Comparison of ENCODE assay signal across 21 mouse cellular contexts in genomic region chr9:118387631-118388030, GRCm38 (mm10).
DNase-seq lines count a peak whose midpoint lies in the region; ATAC-seq lines count a peak whose summit lies in the region.
"Had no signal": no experiment of that assay in that cellular context is flagged by ENCODE, and none has a peak within 500 bp of the region (broad histone marks: within the 10 kb centered on the region; RNA-seq: fewer than 3 reads in every experiment).

No protein-coding gene starts in this region.

- peak; percentile 16 for ATAC-seq in CD4-positive, CD25-positive, alpha-beta regulatory T cell, adult 4 months
- ATAC-seq: forebrain, embryonic 13.5 days; forebrain, embryonic 16.5 days had no signal

- peak; percentile 69 for DNase-seq in naive thymus-derived CD4-positive, alpha-beta T cell, adult 2 months (ENCODE audit: low read depth)
- peak; percentile 61 for DNase-seq in thymus, postnatal 0 days (ENCODE audit: low spot score)
- peak; percentile 19 to 33 for DNase-seq in thymus, postnatal 36 days
- no peak for DNase-seq in urinary bladder, postnatal 36 days (ENCODE audit: low spot score in 2 of 2)
- DNase-seq in kidney, postnatal 4 days: no peak
- DNase-seq in cerebellum, adult 9-11 months: no peak
- no peak for DNase-seq in urinary bladder, adult 2 months (ENCODE audit: low spot score)
- DNase-seq: adrenal gland, adult 2 months; adrenal gland, postnatal 14 days; cerebellum, adult 11 months; cerebellum, adult 2 months; cerebellum, postnatal 10 days; cerebellum, postnatal 36 days; embryo, embryonic 11 days; gastrocnemius, postnatal 10 days; gastrocnemius, postnatal 36 days; heart, adult 2 months; heart, postnatal 14 days had no signal

Comparison
In these comparisons a context has a peak if more than half of its experiments do, and no peak if none do; other contexts are left out.
1. DNase-seq: peak in naive thymus-derived CD4-positive, alpha-beta T cell, adult 2 months (single experiment), thymus, postnatal 0 days (single experiment) and thymus, postnatal 36 days (2 of 2); none in urinary bladder, postnatal 36 days (0 of 2), kidney, postnatal 4 days (0 of 2), cerebellum, adult 9-11 months (single experiment) and urinary bladder, adult 2 months (single experiment).